Mouse (Mus musculus) c-Kit-positive CD71-positive TER-119-negative erythroid progenitor cells, embryonic 14.5 days (primary cell): ENCODE measurements around the gene Cstf3.

Experiments used
- DNase-seq: peaks from one replicate; pipeline ENCODE4 v3.0.0-alpha.2; 2013; ENCODE audit warnings: low read depth

Gene Cstf3

GRCm38 (mm10) chr2:104711585-104712485 lies 121.5 kb downstream of the Cstf3 start, which contains the start of gene Tcp11l1:
Tcp11l1 (minus strand) TSS chr2:104712169.
- DNase-seq: peak; percentile 19

GRCm38 (mm10) chr2:104712486-104712809 lies 122.1 kb downstream of the Cstf3 start:
- DNase-seq: no peak

- DNase-seq: no peak
Measured at GRCm38 (mm10) chr2:104714254-104714691, 124.0 kb downstream of the Cstf3 start.
